In genomic region chr1:129955478-129955877, GRCm38 (mm10) we compare ENCODE assay signal across 16 mouse cellular contexts.
DNase-seq lines count a peak whose midpoint lies in the region; ATAC-seq and TF ChIP-seq lines count a peak whose summit lies in the region.
"Had no signal": no experiment of that assay in that cellular context is flagged by ENCODE, and none has a peak within 500 bp of the region (broad histone marks: within the 10 kb centered on the region; RNA-seq: fewer than 3 reads in every experiment).

No protein-coding gene starts in this region.

- no peak for TF ChIP-seq CTCF in brain, embryonic 14.5 days (IDR thresholded peaks at IDR 0.05; ENCODE audit: borderline replicate concordance, extremely low read depth, insufficient read depth, insufficient read length)

- H3K9ac ChIP-seq in midbrain, embryonic 11.5 days (ENCODE audit: low read length): no peak overlapping the region
- no peak overlapping the region for H3K9ac ChIP-seq in midbrain, embryonic 16.5 days (ENCODE audit: low read depth, low read length)
- H3K9ac ChIP-seq: heart, embryonic 13.5 days; hindbrain, embryonic 15.5 days had no signal

- no peaks in the 10 kb centered on the region for H3K9me3 ChIP-seq in midbrain, embryonic 11.5 days (ENCODE audit: control insufficient read depth, low read length)
- no peaks in the 10 kb centered on the region for H3K9me3 ChIP-seq in midbrain, embryonic 10.5 days (replicated peaks)
- H3K9me3 ChIP-seq in midbrain, embryonic 16.5 days (replicated peaks; ENCODE audit: control insufficient read depth, low read length, poor library complexity, severe bottlenecking): no peaks in the 10 kb centered on the region
- H3K9me3 ChIP-seq: embryonic facial prominence, embryonic 10.5 days; heart, embryonic 13.5 days; hindbrain, embryonic 15.5 days had no signal

- H3K4me1 ChIP-seq in midbrain, embryonic 11.5 days (ENCODE audit: control insufficient read depth, insufficient read depth, low read length): peaks cover 3% of the 10 kb centered on the region; the same call in 1 of the 2 replicates
- H3K4me1 ChIP-seq in midbrain, embryonic 10.5 days: peaks cover 33% of the 10 kb centered on the region
- H3K4me1 ChIP-seq in midbrain, embryonic 16.5 days (ENCODE audit: control insufficient read depth, insufficient read depth, low read length): peaks cover 5% of the 10 kb centered on the region
- H3K4me1 ChIP-seq: heart, embryonic 13.5 days; hindbrain, embryonic 15.5 days had no signal

- ATAC-seq in midbrain, embryonic 11.5 days (ENCODE audit: low FRiP score): peak; percentile 61; the same call in 1 of the 2 replicates
- peak; percentile 60; the same call in 1 of the 2 replicates for ATAC-seq in midbrain, embryonic 16.5 days

- WGBS in midbrain, embryonic 11.5 days: 26% methylated on average over 1 of the region's 1 CpGs
- 59% methylated on average over 1 of the region's 1 CpGs for WGBS in midbrain, embryonic 10.5 days
- 14% methylated on average over 1 of the region's 1 CpGs for WGBS in midbrain, embryonic 16.5 days

- no peak overlapping the region for H3K4me3 ChIP-seq in midbrain, embryonic 11.5 days (ENCODE audit: low read depth, low read length)
- no peak overlapping the region for H3K4me3 ChIP-seq in midbrain, embryonic 10.5 days
- H3K4me3 ChIP-seq in midbrain, embryonic 16.5 days (ENCODE audit: low read depth, low read length): no peak overlapping the region
- H3K4me3 ChIP-seq: embryonic facial prominence, embryonic 10.5 days; heart, embryonic 13.5 days; hindbrain, embryonic 15.5 days had no signal

- no peak for DNase-seq in midbrain, embryonic 11.5 days (ENCODE audit: low spot score, missing footprints)
- DNase-seq in midbrain, embryonic 10.5 days (ENCODE audit: low spot score): no peak
- DNase-seq in brain, embryonic 14.5 days (ENCODE audit: low read depth): peak; percentile 72
- peak; percentile 4 for DNase-seq in mesoderm, embryonic 11.5 days (ENCODE audit: low read depth, low spot score)
- DNase-seq in cerebellum, adult 9-11 months: no peak
- DNase-seq: adrenal gland, adult 2 months; adrenal gland, postnatal 25 days; cerebellum, adult 2 months; cerebellum, postnatal 25 days; gastrocnemius, postnatal 36 days; heart, adult 11 months; heart, postnatal 36 days had no signal

- no peaks in the 10 kb centered on the region for H3K36me3 ChIP-seq in midbrain, embryonic 11.5 days (ENCODE audit: control insufficient read depth, insufficient read depth, low read length)
- no peaks in the 10 kb centered on the region for H3K36me3 ChIP-seq in midbrain, embryonic 10.5 days
- no peaks in the 10 kb centered on the region for H3K36me3 ChIP-seq in midbrain, embryonic 16.5 days (ENCODE audit: control insufficient read depth, insufficient read depth, low read length)
- H3K36me3 ChIP-seq: embryonic facial prominence, embryonic 10.5 days; heart, embryonic 13.5 days; hindbrain, embryonic 15.5 days had no signal

- TF ChIP-seq POLR2A in brain, embryonic 14.5 days (IDR thresholded peaks at IDR 0.05; ENCODE audit: borderline replicate concordance, extremely low read depth, insufficient read depth, insufficient read length, poor library complexity, severe bottlenecking): no peak

- no peak overlapping the region for H3K27ac ChIP-seq in midbrain, embryonic 11.5 days (ENCODE audit: low read depth, low read length)
- no peak overlapping the region for H3K27ac ChIP-seq in midbrain, embryonic 10.5 days (replicated peaks)
- H3K27ac ChIP-seq in midbrain, embryonic 16.5 days (ENCODE audit: low read length): no peak overlapping the region
- H3K27ac ChIP-seq: embryonic facial prominence, embryonic 10.5 days; heart, embryonic 13.5 days; hindbrain, embryonic 15.5 days had no signal

- H3K4me2 ChIP-seq in midbrain, embryonic 11.5 days: no peak overlapping the region
- H3K4me2 ChIP-seq in midbrain, embryonic 16.5 days (ENCODE audit: low read length): no peak overlapping the region
- H3K4me2 ChIP-seq: heart, embryonic 13.5 days; hindbrain, embryonic 15.5 days had no signal

- no peaks in the 10 kb centered on the region for H3K27me3 ChIP-seq in midbrain, embryonic 11.5 days (ENCODE audit: control insufficient read depth, insufficient read depth, low read length)
- no peaks in the 10 kb centered on the region for H3K27me3 ChIP-seq in midbrain, embryonic 10.5 days (ENCODE audit: low read depth, poor library complexity, severe bottlenecking)
- no peaks in the 10 kb centered on the region for H3K27me3 ChIP-seq in midbrain, embryonic 16.5 days (ENCODE audit: control insufficient read depth, insufficient read depth, low read depth, low read length)
- H3K27me3 ChIP-seq: heart, embryonic 13.5 days; hindbrain, embryonic 15.5 days had no signal

Comparison
In these comparisons a context has a peak if more than half of its experiments do, and no peak if none do; other contexts are left out.
1. DNase-seq: peak in brain, embryonic 14.5 days (single experiment) and mesoderm, embryonic 11.5 days (single experiment); none in midbrain, embryonic 11.5 days (single experiment), midbrain, embryonic 10.5 days (single experiment) and cerebellum, adult 9-11 months (single experiment).